Mouse (Mus musculus) megakaryocyte progenitor cell, adult 5-6 weeks (primary cell): ENCODE measurements around the gene 1700029I15Rik. TPM values are rescaled to one million over a fixed set of nuclear protein-coding genes. Genes with fewer than 3 reads are reported as not detected.

Experiments
- ATAC-seq: replicated peaks from 2 replicates; pipeline ENCODE4 v1.8.0; 2016; ENCODE audit warnings: mild to moderate bottlenecking, moderate TSS enrichment, inconsistent platforms; ENCODE audit not compliant: poor library complexity
- total RNA-seq, 2 experiments: library from RNA; stranded (forward) in 1 of 2; stranded (reverse) in 1 of 2; fragments of 157-497, 149-512 nt in 1 of 2; fragments of 200-1000 nt in 1 of 2; gene quantifications; 2 replicates each; pipeline versions ENCODE4 v1.2.3 to v1.2.4; 2015 to 2017

The 1700029I15Rik gene
- total RNA-seq, 2 experiments from 2014 or later, result 1.6 to 2.5 TPM

DNA sequence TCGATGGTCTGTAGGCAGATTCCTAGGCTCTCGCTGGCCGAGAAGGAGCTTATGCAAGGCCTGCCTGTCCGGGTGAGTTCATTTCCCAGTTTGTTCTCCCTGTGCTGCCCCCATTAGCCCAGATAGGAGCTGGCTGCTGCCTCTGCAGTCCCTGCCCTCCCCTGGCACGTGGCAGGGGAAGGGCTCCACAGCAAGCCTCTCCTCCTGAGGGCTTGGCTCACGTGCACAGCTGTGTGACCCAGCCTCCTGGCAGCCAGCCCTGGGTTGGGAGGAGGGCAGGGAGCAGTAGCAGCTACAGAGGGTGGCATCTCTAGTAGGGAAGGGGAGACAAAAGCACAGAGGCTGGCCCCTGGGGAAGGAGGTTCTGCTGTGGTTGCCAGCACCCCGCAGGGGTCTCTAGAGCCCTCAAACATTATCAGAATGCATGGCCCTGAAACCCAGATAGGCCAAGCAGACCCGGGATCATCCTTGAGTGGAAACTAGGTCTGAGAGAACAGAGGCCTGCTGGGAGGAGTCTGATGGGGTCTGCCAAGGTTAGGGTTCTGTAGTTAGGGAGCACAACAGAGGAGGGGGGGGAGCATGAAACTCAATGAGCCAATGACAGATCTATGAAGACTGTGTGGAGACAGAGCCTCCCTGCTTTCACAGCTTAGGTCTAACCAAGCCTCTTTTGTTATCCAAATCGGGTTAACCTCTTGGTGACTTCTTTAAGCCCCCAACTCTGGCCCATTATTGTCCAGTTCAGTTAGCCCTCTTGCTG lies 41.5 kb downstream of the 1700029I15Rik start:
- ATAC-seq, result peak; percentile 89

- ATAC-seq, result no peak
These were observed 42.3 kb downstream of the 1700029I15Rik start for GRCm38 (mm10) chr2:92424462-92425308.

- no peak for ATAC-seq
These were observed 43.0 kb downstream of the 1700029I15Rik start for GRCm38 (mm10) chr2:92425366-92425765.

- ATAC-seq, result no peak
These were observed 44.1 kb downstream of the 1700029I15Rik start for GRCm38 (mm10) chr2:92426426-92426825.

GRCm38 (mm10) chr2:92427882-92428281 lies 45.5 kb downstream of the 1700029I15Rik start:
- no peak for ATAC-seq

GRCm38 (mm10) chr2:92430089-92430488 lies 47.8 kb downstream of the 1700029I15Rik start:
- ATAC-seq, result no peak

GRCm38 (mm10) chr2:92430723-92431541 lies 48.6 kb downstream of the 1700029I15Rik start:
- peak; percentile 55 for ATAC-seq

- ATAC-seq, result no peak
These were observed 49.4 kb downstream of the 1700029I15Rik start for GRCm38 (mm10) chr2:92431611-92432179.

GRCm38 (mm10) chr2:92432299-92433295 lies 50.3 kb downstream of the 1700029I15Rik start:
- ATAC-seq, result no peak

- ATAC-seq, result peak; percentile 85
These were observed 51.4 kb downstream of the 1700029I15Rik start, which contains the start of gene Cry2 for GRCm38 (mm10) chr2:92433578-92434374. TSS of gene Cry2 (minus strand) at chr2:92434043.

GRCm38 (mm10) chr2:92434375-92434745 lies 52.0 kb downstream of the 1700029I15Rik start:
- peak; percentile 3; the same call in 1 of the 2 replicates for ATAC-seq

GRCm38 (mm10) chr2:92435023-92435422 lies 52.7 kb downstream of the 1700029I15Rik start:
- no peak for ATAC-seq

Other genes with a start within 250 kb of the 1700029I15Rik start
- 10.3 and 22.1 TPM in 2 replicates for gene Pex16, start 7.9 kb upstream of the 1700029I15Rik start, total RNA-seq (2015)
- gene Pex16, start 7.9 kb upstream of the 1700029I15Rik start, total RNA-seq (2017), result 11.3 and 16.7 TPM in 2 replicates
- 0.32 and 0.69 TPM in 2 replicates for gene Large2, start 7.7 kb upstream of the 1700029I15Rik start, total RNA-seq (2015)
- 0.47 TPM in 1 of 2 replicates, not detected in the other for gene Large2, start 7.7 kb upstream of the 1700029I15Rik start, total RNA-seq (2017)
- not detected in 2 replicates for gene Mapk8ip1, start 18.7 kb downstream of the 1700029I15Rik start, total RNA-seq (2015)
- 0.07 TPM in 1 of 2 replicates, not detected in the other for gene Mapk8ip1, start 18.7 kb downstream of the 1700029I15Rik start, total RNA-seq (2017)
- 9.0 and 10.1 TPM in 2 replicates for gene Cry2, start 51.5 kb downstream of the 1700029I15Rik start, total RNA-seq (2015)
- gene Cry2, start 51.5 kb downstream of the 1700029I15Rik start, total RNA-seq (2017), result 7.4 and 10.9 TPM in 2 replicates
- 62.3 and 76.4 TPM in 2 replicates for gene Slc35c1, start 78.0 kb downstream of the 1700029I15Rik start, total RNA-seq (2015)
- gene Slc35c1, start 78.0 kb downstream of the 1700029I15Rik start, total RNA-seq (2017), result 16.5 and 19.3 TPM in 2 replicates
- 0.12 and 0.22 TPM in 2 replicates for gene Chst1, start 217.2 kb downstream of the 1700029I15Rik start, total RNA-seq (2015)
- 0.14 TPM in 1 of 2 replicates, not detected in the other for gene Chst1, start 217.2 kb downstream of the 1700029I15Rik start, total RNA-seq (2017)